Mouse (Mus musculus) liver, embryonic 14.5 days (tissue): ENCODE measurements around the gene Sgsh. TPM values are rescaled to one million over a fixed set of nuclear protein-coding genes. Genes with fewer than 3 reads are reported as not detected.

ENCODE experiments used
- ATAC-seq: fragments of 200-750 bp; cut with Nextera tagmentation; 2 replicates; pipeline ENCODE4 v1.8.0; 2017; ENCODE audit warnings: moderate number of reproducible peaks, mild to moderate bottlenecking, moderate library complexity; ENCODE audit not compliant: insufficient read depth
- DNase-seq, 3 experiments: peaks; one replicate each; pipeline ENCODE4 v3.0.0-alpha.2; 2012 to 2013; ENCODE audit warnings: low read depth in 3 of 3, low spot score in 3 of 3
- H3K27ac ChIP-seq: fragments of 300-500 bp; sonication (generic); 2 replicates; pipeline ENCODE4 v1.5.1; 2014; ENCODE audit warnings: moderate library complexity, mild to moderate bottlenecking, control low read depth, inconsistent platforms
- H3K27me3 ChIP-seq: fragments of 300-500 bp; sonication (generic); 2 replicates; pipeline ENCODE4 v1.6.1; 2014; ENCODE audit warnings: mild to moderate bottlenecking, low read length, moderate library complexity; ENCODE audit not compliant: control insufficient read depth, insufficient read depth
- H3K36me3 ChIP-seq: fragments of 300-500 bp; sonication (generic); replicated peaks from 2 replicates; pipeline ENCODE4 v1.6.1; 2014; ENCODE audit warnings: low read depth; ENCODE audit not compliant: control insufficient read depth, insufficient read depth
- H3K4me1 ChIP-seq, 2 experiments: fragments of 200-500 bp in 1 of 2; fragments of 300-500 bp in 1 of 2; sonication (generic) in 1 of 2; replicated peaks; 2 replicates each; pipeline ENCODE4 v1.6.1; 2012 to 2014; ENCODE audit warnings: antibody characterized with exemption in 1 of 2, inconsistent platforms in 1 of 2, low read length in 1 of 2; ENCODE audit not compliant: control insufficient read depth in 2 of 2, insufficient read depth in 2 of 2
- H3K4me2 ChIP-seq: fragments of 300-500 bp; sonication (generic); 2 replicates; pipeline ENCODE4 v1.6.1; 2014; ENCODE audit warnings: low read depth, mild to moderate bottlenecking, control low read depth, moderate library complexity
- H3K4me3 ChIP-seq, 2 experiments: fragments of 200-500 bp in 1 of 2; fragments of 300-500 bp in 1 of 2; sonication (generic) in 1 of 2; 2 replicates each; pipeline ENCODE4 v1.5.1; 2012 to 2014; ENCODE audit warnings: low read depth in 2 of 2, low read length in 2 of 2, mild to moderate bottlenecking in 2 of 2, control low read depth in 1 of 2, inconsistent platforms in 1 of 2, moderate library complexity in 1 of 2; ENCODE audit not compliant: insufficient read depth in 1 of 2
- H3K9ac ChIP-seq: fragments of 300-500 bp; sonication (generic); replicated peaks from 2 replicates; pipeline ENCODE4 v1.6.1; 2014; ENCODE audit warnings: mild to moderate bottlenecking, control low read depth, moderate library complexity
- H3K9me3 ChIP-seq: fragments of 300-500 bp; sonication (generic); 2 replicates; pipeline ENCODE4 v1.6.1; 2016; ENCODE audit warnings: low read length, mixed read lengths; ENCODE audit not compliant: control insufficient read depth
- CTCF ChIP-seq: IDR thresholded peaks from 2 replicates; pipeline ENCODE4 v1.5.1; 2016; ENCODE audit warnings: antibody characterized with exemption, low read depth, control low read depth
- EP300 ChIP-seq: IDR thresholded peaks from 2 replicates; pipeline ENCODE4 v1.6.1; 2016; ENCODE audit warnings: antibody characterized with exemption, low read depth
- WGBS: fragments of 180-500 bp; shearing (Covaris S2); extraction: QIAGEN DNeasy Blood & Tissue Kit; methylation state at CpG from one replicate; pipeline ENCODE4 v1.1.7; 2014; ENCODE audit not compliant: insufficient replicate concordance; 5-methylcytosine and 5-hydroxymethylcytosine counted together
- polyA plus RNA-seq, 2 experiments: library from polyadenylated mRNA; depleted of rRNA in 1 of 2; stranded (reverse) in 1 of 2; unstranded in 1 of 2; fragments of >200 nt; fragmentation: Nextera tagmentation in 1 of 2; extraction: Ambion mirVana in 1 of 2; gene quantifications; 2 replicates each; pipeline versions ENCODE4 v1.2.1 to v1.2.3; 2012 to 2014

Sgsh gene
- polyA plus RNA-seq, 2 experiments, result 1.3 to 2.2 TPM

DNA sequence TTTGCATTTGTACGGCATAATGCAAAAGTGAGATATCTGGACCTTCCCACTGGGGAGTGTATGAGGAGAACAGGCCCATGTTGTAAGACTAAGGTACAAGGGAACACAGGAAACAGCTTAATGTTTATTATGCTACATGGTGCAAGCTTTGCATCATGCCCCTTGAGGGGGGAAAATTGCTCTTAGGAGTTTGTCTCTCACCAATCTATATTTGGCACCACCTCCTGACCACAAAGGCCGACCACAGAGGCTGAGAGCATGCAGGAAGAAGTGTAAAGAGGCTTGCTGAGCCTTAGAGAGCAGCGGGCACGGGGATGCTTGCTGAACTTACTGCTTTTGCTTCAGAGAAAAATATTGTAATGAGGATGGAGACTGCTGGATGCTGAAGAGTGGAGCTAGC is 29.6 kb upstream of the Sgsh start:
- 21% methylated on average over 4 of the region's 4 CpGs for WGBS
- H3K4me2 ChIP-seq, result no peak overlapping the region
- DNase-seq, result no peak

GRCm38 (mm10) chr11:119382338-119382850 is 27.1 kb upstream of the Sgsh start:
- Histone ChIP-seq H3K27me3 (no peaks in the 10 kb centered on the region), H3K27ac (no peak overlapping the region), H3K4me1 (no peaks in the 10 kb centered on the region; a peak in 1 of 4 replicates), H3K9me3 (no peaks in the 10 kb centered on the region), H3K36me3 (no peaks in the 10 kb centered on the region), H3K4me2 (no peak overlapping the region), H3K9ac (no peak overlapping the region), H3K4me3 (no peak overlapping the region)
- WGBS, result 20% methylated on average over 6 of the region's 6 CpGs
- TF ChIP-seq EP300 (no peak), CTCF (no peak)
- ATAC-seq (no peak), DNase-seq (no peak)

More for the DNA sequence above, 29.6 kb upstream of the Sgsh start:
- Histone ChIP-seq H3K36me3 (no peaks in the 10 kb centered on the region), H3K9me3 (no peaks in the 10 kb centered on the region), H3K27ac (no peak overlapping the region), H3K27me3 (peaks cover 2% of the 10 kb centered on the region; the same call in 1 of the 2 replicates), H3K4me1 (peaks cover 0 to 4% of the 10 kb centered on the region in 2 experiments; a peak in 2 of 4 replicates), H3K4me3 (no peak overlapping the region), H3K9ac (no peak overlapping the region)
- no peak for ATAC-seq
- TF ChIP-seq EP300, result no peak

GRCm38 (mm10) chr11:119381631-119382337 is 26.4 kb upstream of the Sgsh start:
- no peaks in the 10 kb centered on the region for H3K36me3 ChIP-seq

GRCm38 (mm10) chr11:119378551-119378950 is 23.2 kb upstream of the Sgsh start:
- Histone ChIP-seq H3K36me3 (no peaks in the 10 kb centered on the region), H3K4me1 (no peaks in the 10 kb centered on the region), H3K27ac (no peak overlapping the region), H3K27me3 (no peaks in the 10 kb centered on the region), H3K9me3 (no peaks in the 10 kb centered on the region), H3K4me3 (no peak overlapping the region), H3K4me2 (no peak overlapping the region), H3K9ac (no peak overlapping the region)
- 83% methylated on average over 1 of the region's 1 CpGs for WGBS
- no peak for TF ChIP-seq EP300
- TF ChIP-seq CTCF, result no peak
- no peak for DNase-seq
- ATAC-seq, result no peak

More at GRCm38 (mm10) chr11:119381631-119382337, 26.4 kb upstream of the Sgsh start:
- WGBS, result 55% methylated on average over 9 of the region's 9 CpGs
- Histone ChIP-seq H3K4me1 (no peaks in the 10 kb centered on the region; a peak in 1 of 4 replicates), H3K27ac (no peak overlapping the region), H3K4me3 (no peak overlapping the region), H3K4me2 (no peak overlapping the region), H3K9ac (no peak overlapping the region), H3K9me3 (no peaks in the 10 kb centered on the region), H3K27me3 (no peaks in the 10 kb centered on the region)
- DNase-seq (no peak), ATAC-seq (no peak)
- TF ChIP-seq EP300 (no peak), CTCF (no peak)

DNA sequence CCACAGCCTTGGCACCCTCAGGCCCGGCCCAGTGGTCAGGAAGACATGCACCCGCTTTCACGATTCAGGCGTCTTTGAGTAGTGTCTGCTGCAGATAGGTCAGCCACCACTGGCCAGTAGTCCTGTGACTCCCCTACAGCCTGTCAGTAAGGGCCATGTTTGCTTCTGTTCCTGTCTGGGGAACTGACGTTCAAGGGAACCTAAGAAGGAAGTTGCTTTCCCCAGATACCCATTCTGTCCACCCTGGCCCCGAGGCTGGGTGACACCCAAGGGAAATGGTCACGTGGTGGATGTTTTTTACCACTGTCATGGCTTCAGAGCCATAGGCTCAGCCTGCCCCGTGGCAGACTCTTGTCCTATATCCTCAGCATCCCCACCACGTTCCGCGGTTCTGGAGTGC is 22.0 kb upstream of the Sgsh start:
- Histone ChIP-seq H3K36me3 (no peaks in the 10 kb centered on the region), H3K27ac (no peak overlapping the region), H3K4me1 (no peaks in the 10 kb centered on the region), H3K4me2 (no peak overlapping the region), H3K9ac (no peak overlapping the region), H3K4me3 (no peak overlapping the region), H3K9me3 (no peaks in the 10 kb centered on the region), H3K27me3 (no peaks in the 10 kb centered on the region)
- 57% methylated on average over 11 of the region's 11 CpGs for WGBS
- TF ChIP-seq EP300 (no peak), CTCF (no peak)
- ATAC-seq (no peak), DNase-seq (no peak)
